Mouse (Mus musculus) small intestine, adult 2 months (tissue): ENCODE results near the gene Numbl.

Experiments used
- CTCF ChIP-seq: fragments of 200-500 bp; IDR thresholded peaks from 2 replicates; pipeline ENCODE4 v1.5.1; 2012; ENCODE audit warnings: low read depth, mild to moderate bottlenecking, control low read depth, inconsistent platforms, low read length, moderate library complexity, mixed read lengths; ENCODE audit not compliant: insufficient replicate concordance, insufficient read length; ENCODE audit errors: extremely low read depth
- POLR2A ChIP-seq: fragments of 200-500 bp; IDR thresholded peaks from 2 replicates; pipeline ENCODE4 v1.6.1; 2012; ENCODE audit warnings: low read depth, mild to moderate bottlenecking, control low read depth, inconsistent platforms, low read length, moderate library complexity

- no peak for TF ChIP-seq POLR2A
- TF ChIP-seq CTCF, result peak; percentile 52; the same call in 1 of the 2 replicates
These were observed 27.4 kb downstream of the Numbl start for GRCm38 (mm10) chr7:27285698-27286066.
